ENCODE assay signal across 23 mouse cellular contexts in genomic region chr5:87772151-87772550, GRCm38 (mm10). TPM values are rescaled to one million over a fixed set of nuclear protein-coding genes. Genes with fewer than 3 reads are reported as not detected.
DNase-seq lines count a peak whose midpoint lies in the region; TF ChIP-seq lines count a peak whose summit lies in the region.
"Not testable (repeated sequence)": the region's sequence is repeated elsewhere in the genome, so short reads cannot be mapped to it uniquely, and the experiment has no call there.
"Had no signal": no experiment of that assay in that cellular context is flagged by ENCODE, and none has a peak within 500 bp of the region (broad histone marks: within the 10 kb centered on the region; RNA-seq: fewer than 3 reads in every experiment).

No protein-coding gene starts in this region.

- H3K4me3 ChIP-seq in ES-Bruce4 (ENCODE audit: low read depth, low read length); ES-E14 (ENCODE audit: insufficient read depth in 1 of 2, low read depth in 1 of 2, low read length in 2 of 2, poor library complexity in 1 of 2, severe bottlenecking in 1 of 2): not testable (repeated sequence)

- not testable (repeated sequence) for H3K27me3 ChIP-seq in ES-Bruce4 (ENCODE audit: control insufficient read depth, insufficient read depth, low read length, poor library complexity, severe bottlenecking)

- DNase-seq in ES-CJ7 (ENCODE audit: low read depth, low spot score) (peak; percentile 95), ES-E14 (ENCODE audit: low read depth, low spot score) (peak; percentile 47), R1 (ENCODE audit: low read depth, low spot score) (peak; percentile 94), WW6 (ENCODE audit: low read depth, low spot score) (peak; percentile 40), ZHBTc4 (ENCODE audit: low read depth, low spot score) (peak; percentile 90)

- in situ Hi-C loops in ES-E14 (cut with MboI; ENCODE audit: low sequenced_read_pairs in 2 of 2, unreplicated experiment in 2 of 2): not testable (repeated sequence)

- TF ChIP-seq EP300 in ES-Bruce4 (IDR thresholded peaks at IDR 0.05; ENCODE audit: insufficient read depth, low read depth, low read length): peak; percentile 84

- not testable (repeated sequence) for H3K9me3 ChIP-seq in ES-Bruce4 (replicated peaks; ENCODE audit: control insufficient read depth, insufficient read depth, low read length, poor library complexity, severe bottlenecking); ES-E14 (ENCODE audit: control insufficient read depth, insufficient read depth, low read depth, low read length)

- TF ChIP-seq POLR2A in ES-Bruce4 (IDR thresholded peaks at IDR 0.05; ENCODE audit: insufficient read depth, low read length): not testable (repeated sequence)

- not testable (repeated sequence) for H3K27ac ChIP-seq in ES-Bruce4 (ENCODE audit: insufficient read depth, low read length)
- peak overlapping the region; percentile 60; the same call in 1 of the 2 replicates for H3K27ac ChIP-seq in ES-E14 (ENCODE audit: insufficient read depth, low read depth, low read length, poor library complexity, severe bottlenecking)

- TF ChIP-seq CTCF in ES-Bruce4 (IDR thresholded peaks at IDR 0.05; ENCODE audit: low read depth, low read length): not testable (repeated sequence)

- H3K9ac ChIP-seq in ES-Bruce4 (ENCODE audit: low read depth, poor library complexity, severe bottlenecking); ES-E14 (ENCODE audit: insufficient read depth, low read depth, low read length, poor library complexity, severe bottlenecking): not testable (repeated sequence)

- H3K36me3 ChIP-seq in ES-Bruce4 (ENCODE audit: control insufficient read depth, insufficient read depth, low read length, poor library complexity, severe bottlenecking); ES-E14 (ENCODE audit: control insufficient read depth, insufficient read depth, low read length, poor library complexity, severe bottlenecking): not testable (repeated sequence)

- not testable (repeated sequence) for H3K4me1 ChIP-seq in ES-Bruce4 (ENCODE audit: control insufficient read depth, insufficient read depth, low read length); ES-E14 (ENCODE audit: control insufficient read depth in 2 of 2, insufficient read depth in 2 of 2, low read length in 2 of 2, poor library complexity in 1 of 2)

TF ChIP-seq in ES-E14, 5 proteins besides CTCF, POLR2A, EP300 and RAD21:
- TF ChIP-seq CHD2 (IDR thresholded peaks at IDR 0.05; ENCODE audit: low read depth, low read length): peak; percentile 58

RNA-seq across cellular contexts. Expression of gene Csn1s2a, which starts 2.2 kb away (rescaled TPM):
- polyA plus RNA-seq in ES-Bruce4 (2011; ENCODE audit: insufficient read depth, insufficient read length, low read depth, missing spikeins): not detected in 2 replicates
- not detected in 2 replicates for total RNA-seq in ES-E14 (2012; rRNA removed)
- total RNA-seq: adrenal gland, adult 18-20 months; adrenal gland, adult 2 months; adrenal gland, adult 8-10 months; adrenal gland, postnatal 10 days; adrenal gland, postnatal 14 days; adrenal gland, postnatal 25 days; adrenal gland, postnatal 36 days; adrenal gland, postnatal 4 days; CH12.LX; MEL had no signal
- polyA plus RNA-seq: activated CD4-positive, CD25-positive, alpha-beta regulatory T cell, adult 4 months; adrenal gland, adult 2 months; brain, embryonic 14.5 days; C2C12; CD4-positive, CD25-positive, alpha-beta regulatory T cell, adult 4 months; cerebellum, adult 2 months; G1E; Patski had no signal

RNA-seq across cellular contexts. Expression of gene Csn1s2b, which starts 35.7 kb away (rescaled TPM):
- not detected in 2 replicates for polyA plus RNA-seq in ES-Bruce4 (2011; ENCODE audit: insufficient read depth, insufficient read length, low read depth, missing spikeins)
- not detected in 2 replicates for total RNA-seq in ES-E14 (2012; rRNA removed)
- total RNA-seq: adrenal gland, adult 18-20 months; adrenal gland, adult 2 months; adrenal gland, adult 8-10 months; adrenal gland, postnatal 10 days; adrenal gland, postnatal 14 days; adrenal gland, postnatal 25 days; adrenal gland, postnatal 36 days; adrenal gland, postnatal 4 days; CH12.LX; G1E; MEL had no signal
- polyA plus RNA-seq: adrenal gland, adult 2 months; brain, embryonic 14.5 days; C2C12; cerebellum, adult 2 months; G1E; Patski had no signal

RNA-seq across cellular contexts. Expression of gene Prr27, which starts 53.3 kb away (rescaled TPM):
- not detected in 2 replicates for polyA plus RNA-seq in ES-Bruce4 (2011; ENCODE audit: insufficient read depth, insufficient read length, low read depth, missing spikeins)
- not detected in 2 replicates for total RNA-seq in ES-E14 (2012; rRNA removed)
- total RNA-seq: adrenal gland, adult 18-20 months; adrenal gland, adult 2 months; adrenal gland, adult 8-10 months; adrenal gland, postnatal 10 days; adrenal gland, postnatal 14 days; adrenal gland, postnatal 25 days; adrenal gland, postnatal 36 days; adrenal gland, postnatal 4 days; CH12.LX; MEL had no signal
- polyA plus RNA-seq: activated CD4-positive, CD25-positive, alpha-beta regulatory T cell, adult 4 months; adrenal gland, adult 2 months; brain, embryonic 14.5 days; C2C12; CD4-positive, CD25-positive, alpha-beta regulatory T cell, adult 4 months; cerebellum, adult 2 months; G1E; Patski had no signal

Comparison
In these comparisons a context has a peak if more than half of its experiments do, and no peak if none do; other contexts are left out.
1. DNase-seq: peak in every context shown above with its lines; median percentile 95 in ES-CJ7; 94 in R1; 90 in ZHBTc4; 47 in ES-E14; 40 in WW6.